8 mouse cellular contexts compared by ENCODE assay signal in the genomic region with DNA sequence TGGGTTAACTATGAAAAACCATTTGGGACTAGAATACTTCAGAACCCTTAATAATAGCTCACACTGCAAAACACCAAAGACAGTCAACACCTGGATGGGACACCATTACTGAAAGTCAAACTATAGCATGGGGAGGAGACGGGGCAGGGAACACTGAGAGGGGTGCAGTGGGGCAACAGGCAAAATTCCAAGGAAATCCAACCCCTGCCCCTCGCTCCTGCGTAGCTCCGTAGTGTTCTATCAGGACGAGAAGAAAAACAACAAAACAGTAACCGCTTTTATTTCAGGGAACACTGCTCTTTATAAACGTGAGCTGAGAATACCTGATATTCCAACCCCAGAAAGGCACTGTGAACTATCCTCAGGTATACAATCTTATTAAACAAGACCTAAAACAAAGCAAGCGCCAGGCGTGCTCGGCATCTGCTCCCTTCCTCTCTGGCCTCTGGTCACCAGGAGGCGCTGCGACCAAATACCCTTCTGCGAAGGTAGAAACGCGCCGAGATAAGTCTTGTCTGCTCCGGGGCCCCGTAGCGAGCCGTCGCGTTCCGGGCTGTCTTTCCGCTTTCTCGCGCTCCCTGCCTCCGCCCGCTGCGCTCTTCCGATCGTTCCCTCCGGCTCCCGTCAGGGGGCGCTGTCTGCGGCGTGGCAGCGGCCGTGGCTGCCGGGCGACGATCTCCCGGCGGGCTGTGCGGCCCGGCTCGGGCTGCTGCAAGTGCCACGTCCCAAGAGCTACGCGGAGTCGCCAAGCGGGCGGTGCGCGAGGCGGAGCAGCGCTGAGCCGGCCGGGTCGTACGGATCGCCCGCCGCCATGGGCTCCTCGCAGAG. TPM values are rescaled to one million over a fixed set of nuclear protein-coding genes. Genes with fewer than 3 reads are reported as not detected.
DNase-seq lines count a peak whose midpoint lies in the region; ATAC-seq lines count a peak whose summit lies in the region.

A gene (plus strand): TSS at position 690 of the 828 bp plus-strand sequence.

- ATAC-seq in megakaryocyte progenitor cell, adult 5-6 weeks (replicated peaks; ENCODE audit: poor library complexity) = peak; percentile 92

- DNase-seq in adipocyte (ENCODE audit: low spot score) = peak; percentile 98
- peak; percentile 97 for DNase-seq in embryo, embryonic 10 days (ENCODE audit: low spot score)
- DNase-seq in gastrocnemius, postnatal 10 days = peak; percentile 95
- peak; percentile 98 for DNase-seq in induced T-regulatory cell, adult 2 months (ENCODE audit: low read depth)
- peak; percentile 88 to 96 for DNase-seq in left cerebral cortex, adult 9 months (ENCODE audit: low spot score in 2 of 2)
- DNase-seq in right cerebral cortex, postnatal 14 days = peak; percentile 98
- peak; percentile 95 for DNase-seq in urinary bladder, postnatal 36 days (ENCODE audit: low spot score in 2 of 2)

RNA-seq across cellular contexts. Expression of the gene that starts here (rescaled TPM):
- 10 to 100 TPM; 69.5 to 73.9 TPM for total RNA-seq in gastrocnemius, postnatal 10 days (2021)
- total RNA-seq in megakaryocyte progenitor cell, adult 5-6 weeks (2015) = 262 and 265 TPM in 2 replicates
- 77.4 and 92.2 TPM in 2 replicates for total RNA-seq in megakaryocyte progenitor cell, adult 5-6 weeks (2017)

Comparison
In these comparisons a context has a peak if more than half of its experiments do, and no peak if none do; other contexts are left out.
1. Peak in every context shown above with its lines: DNase-seq and ATAC-seq.